Mouse (Mus musculus) CH12F3 (cell line): ENCODE data around the gene Rimbp3.
"Not testable (repeated sequence)": the region's sequence is repeated elsewhere in the genome, so short reads cannot be mapped to it uniquely, and the experiment has no call there.

ENCODE experiments used
- in situ Hi-C: fragments of 300-500 bp; cut with MboI; formaldehyde crosslinking; loops from 2 replicates; pipeline ENCODE4 v1.14.3; 2020; ENCODE audit warnings: low sequenced_read_pairs

The Rimbp3 gene

DNA sequence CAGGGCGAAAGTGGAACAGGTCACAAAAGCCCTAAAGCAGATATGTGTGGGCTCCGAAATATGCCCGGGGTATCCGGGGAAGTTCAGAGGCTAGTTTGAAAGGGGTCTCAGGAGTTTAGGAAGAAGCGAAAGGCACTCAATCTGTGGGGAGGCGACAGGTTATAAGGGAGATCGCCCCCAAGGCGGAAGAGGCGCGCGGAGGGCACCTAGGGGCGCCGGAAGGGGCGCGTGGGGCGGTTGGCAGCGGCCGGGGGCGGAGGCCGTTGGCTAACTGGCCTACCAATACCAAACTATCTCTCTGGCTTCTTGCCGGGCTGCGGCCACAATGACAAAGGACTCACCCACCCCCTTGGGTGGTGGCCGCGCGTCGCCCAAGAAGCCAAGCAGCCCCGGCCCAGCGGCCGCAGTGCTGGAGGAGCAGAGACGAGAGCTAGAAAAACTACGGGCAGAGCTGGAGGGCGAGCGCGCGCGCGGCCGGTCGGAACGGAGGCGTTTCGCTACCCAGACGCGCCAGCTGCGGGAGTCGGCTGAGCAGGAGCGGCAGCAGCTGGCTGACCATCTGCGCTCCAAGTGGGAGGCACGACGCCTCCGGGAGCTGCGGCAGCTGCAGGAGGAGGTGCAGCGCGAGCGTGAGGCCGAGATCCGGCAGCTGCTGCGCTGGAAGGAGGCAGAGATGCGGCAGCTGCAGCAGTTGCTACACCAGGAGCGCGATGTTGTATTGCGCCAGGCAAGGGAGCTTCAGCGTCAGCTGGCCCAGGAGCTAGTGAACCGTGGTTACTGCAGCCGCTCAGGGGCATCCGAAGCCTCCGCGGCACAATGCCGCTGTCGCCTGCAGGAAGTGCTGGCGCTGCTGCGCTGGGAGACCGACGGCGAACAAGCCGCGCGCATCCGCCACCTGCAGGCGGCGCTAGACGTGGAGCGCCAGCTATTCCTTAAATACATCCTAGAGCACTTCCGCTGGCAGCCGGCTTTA, at the start of gene Rimbp3:
Rimbp3 (plus strand) TSS at position 215 of the 973 bp plus-strand sequence.
- in situ Hi-C loops: no loop called here

DNA sequence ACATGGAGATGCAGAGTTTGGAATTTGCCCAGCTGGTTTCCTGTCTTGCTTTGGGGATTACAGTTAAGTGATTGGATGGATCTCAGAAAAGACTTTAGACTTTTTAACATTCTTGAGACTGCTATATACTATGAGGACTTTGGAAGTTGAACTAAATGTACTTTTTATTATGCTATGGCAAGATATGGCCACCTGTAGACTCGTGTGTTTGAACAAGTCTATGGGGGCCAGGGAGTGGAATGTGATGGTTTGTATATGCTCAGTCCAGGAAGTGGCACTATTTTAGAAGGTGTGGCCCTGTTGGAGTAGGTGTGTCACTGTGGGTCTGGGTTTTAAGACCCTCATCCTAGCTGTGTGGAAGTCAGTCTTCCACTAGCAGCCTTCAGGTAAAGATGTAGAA, 42.9 kb upstream of the Rimbp3 start:
- in situ Hi-C loops: not testable (repeated sequence)

DNA sequence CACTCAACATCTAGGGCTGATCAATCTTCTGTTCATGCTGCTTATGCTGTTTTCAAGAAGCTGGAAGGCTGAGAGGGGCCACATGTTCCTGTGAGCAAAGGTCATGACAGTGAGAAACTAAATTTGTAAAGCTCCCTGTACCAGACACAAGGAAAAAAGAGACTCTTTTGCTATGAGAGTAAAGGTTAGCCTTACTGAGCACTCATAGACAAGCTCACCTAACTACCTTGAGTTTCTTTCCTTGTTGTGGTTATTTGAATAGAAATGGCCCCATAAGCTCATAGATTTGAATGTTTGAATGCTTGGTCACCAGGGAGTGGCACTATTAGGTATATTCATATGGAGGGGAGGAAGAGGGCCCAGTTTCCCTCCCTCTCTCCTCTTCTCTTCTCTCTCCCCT, 41.2 kb upstream of the Rimbp3 start:
- in situ Hi-C loops: no loop called here

DNA sequence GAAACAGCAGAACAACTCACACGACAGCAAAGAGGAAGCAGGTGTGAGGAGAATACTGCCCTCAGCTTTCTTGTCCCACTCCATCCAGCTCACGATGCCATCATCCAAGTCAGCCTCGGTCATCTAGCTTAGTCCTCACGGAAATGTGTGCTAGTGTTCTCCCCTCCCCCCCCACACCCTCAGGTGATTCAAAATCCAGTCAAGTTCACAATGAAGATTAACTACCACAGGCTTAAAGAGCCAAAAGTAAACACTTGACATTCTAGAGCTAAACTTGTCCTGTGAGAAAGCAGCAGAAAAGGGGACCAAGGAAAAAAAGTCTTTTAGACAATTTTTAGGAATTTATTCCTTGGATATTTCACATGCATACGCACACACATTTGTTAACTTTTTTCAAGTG, 40.4 kb upstream of the Rimbp3 start:
- in situ Hi-C loops: no loop called here

DNA sequence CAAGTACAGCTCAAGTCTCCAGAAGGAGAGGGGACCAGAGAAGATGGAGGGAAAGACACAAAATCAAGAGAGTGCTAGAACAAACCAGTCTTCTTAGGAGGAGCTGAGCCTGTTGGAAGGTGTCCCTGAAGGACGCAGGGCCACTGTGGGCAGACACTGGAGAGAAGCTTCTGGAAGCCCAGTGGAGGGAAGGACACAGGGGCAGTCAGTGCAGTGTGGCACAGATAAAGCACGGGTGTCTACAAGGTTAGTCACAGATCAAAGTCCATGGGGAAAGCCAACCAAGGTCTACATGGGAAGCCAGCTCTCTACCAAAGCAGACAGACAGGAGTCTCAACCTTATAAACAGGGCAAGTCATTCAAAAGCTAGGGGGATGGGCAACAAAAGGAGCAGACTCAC, 32.6 kb upstream of the Rimbp3 start:
- in situ Hi-C loops: no loop called here

DNA sequence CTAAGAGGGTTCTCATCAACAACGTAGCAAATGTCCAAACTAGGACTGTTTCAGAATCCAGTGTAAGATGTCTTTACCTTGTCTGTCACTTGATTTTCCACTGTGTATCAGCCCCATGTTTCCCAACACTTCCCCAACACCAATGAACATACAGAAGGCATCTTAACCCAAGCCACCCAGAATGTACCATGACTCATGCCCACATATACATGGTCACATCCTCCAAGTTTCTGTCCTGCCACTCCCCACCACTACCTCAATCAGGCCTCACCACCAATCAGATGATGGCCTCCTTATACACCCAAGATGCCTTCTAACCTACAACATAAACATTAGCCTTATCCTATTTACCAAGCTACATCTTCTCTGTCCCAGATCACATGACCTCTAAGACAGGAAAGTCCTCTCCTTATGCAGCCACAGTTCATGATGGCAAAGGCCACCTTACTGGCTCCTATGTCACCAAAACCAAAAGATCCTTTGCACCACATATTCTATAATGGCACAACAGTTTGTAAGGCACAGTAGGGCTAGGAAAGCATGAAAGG, 30.7 kb upstream of the Rimbp3 start:
- in situ Hi-C loops: no loop called here

DNA sequence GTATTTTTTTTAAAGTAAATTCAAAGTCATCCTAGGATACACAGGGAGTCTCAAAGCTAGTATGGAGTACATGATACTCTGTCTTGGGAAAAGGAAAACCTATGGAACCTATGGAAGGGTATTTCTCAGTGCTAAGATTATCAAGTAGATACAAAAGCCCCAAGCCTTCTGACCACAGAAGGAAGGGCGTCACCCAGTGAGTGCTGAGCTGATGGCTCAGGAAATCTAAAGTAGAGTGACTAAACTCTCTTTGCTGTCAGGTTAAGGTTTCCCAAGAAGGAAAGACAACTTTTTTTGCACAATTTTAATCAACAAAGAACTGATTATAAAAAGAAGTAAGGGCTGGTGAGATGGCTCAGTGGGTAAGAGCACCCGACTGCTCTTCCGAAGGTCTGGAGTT, 28.7 kb upstream of the Rimbp3 start:
- in situ Hi-C loops: no loop called here

DNA sequence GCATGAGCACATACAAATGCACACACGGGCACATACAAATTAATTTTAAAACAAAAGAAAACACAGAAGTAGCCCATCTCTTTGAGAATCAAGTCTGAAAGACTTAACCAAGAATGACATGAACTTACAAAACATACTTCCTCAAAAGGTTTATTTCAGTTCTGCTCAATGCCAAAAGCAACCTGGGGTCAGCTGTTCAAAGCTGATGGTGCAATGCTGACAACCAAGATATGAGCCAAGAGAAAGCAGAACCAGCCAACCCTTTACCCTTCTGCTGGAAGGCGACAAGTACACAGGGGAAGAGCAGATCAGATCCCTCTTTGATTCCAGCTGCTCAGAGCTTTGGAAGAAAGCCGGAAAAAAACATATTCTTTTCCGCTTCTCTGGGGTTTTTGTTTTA, 27.0 kb upstream of the Rimbp3 start:
- in situ Hi-C loops: no loop called here

DNA sequence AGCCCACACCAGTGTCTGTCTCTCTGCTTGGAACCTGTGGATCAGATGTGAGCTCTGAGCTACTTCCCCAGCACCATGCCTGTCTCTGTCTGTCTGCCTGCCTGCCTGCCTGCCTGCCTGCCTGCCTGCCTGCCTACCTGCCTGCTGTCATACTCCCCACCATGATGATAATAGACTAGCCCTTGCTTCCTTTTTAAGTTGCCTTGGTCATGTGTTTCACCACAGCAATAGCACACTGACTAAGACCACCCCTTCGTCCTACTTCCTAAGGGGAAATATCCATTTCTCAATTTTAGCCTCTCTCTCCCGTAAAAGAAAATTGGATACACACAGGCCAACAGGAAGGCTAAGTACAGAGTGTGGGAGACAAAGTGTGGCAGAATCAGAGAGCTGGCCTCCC, 26.3 kb upstream of the Rimbp3 start:
- in situ Hi-C loops: no loop called here

DNA sequence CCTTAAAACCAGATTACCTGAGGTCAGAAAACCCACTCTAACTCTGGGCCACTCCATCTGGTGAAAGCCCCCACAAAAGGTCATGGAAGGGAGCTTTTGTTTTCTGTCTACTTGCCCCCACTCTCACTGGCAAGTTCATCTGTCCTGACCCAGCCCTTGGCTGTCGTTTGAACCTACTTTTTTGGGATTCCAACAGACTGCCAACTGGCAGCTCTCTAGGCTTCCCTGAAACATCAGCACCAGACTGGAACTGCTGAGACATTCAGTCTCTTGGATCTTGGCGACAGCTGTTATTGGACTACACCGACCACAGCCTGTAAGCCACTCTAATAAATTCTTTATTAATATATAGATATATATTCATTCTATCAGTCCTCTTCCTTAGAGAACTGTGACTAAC, 25.4 kb upstream of the Rimbp3 start:
- in situ Hi-C loops: no loop called here

DNA sequence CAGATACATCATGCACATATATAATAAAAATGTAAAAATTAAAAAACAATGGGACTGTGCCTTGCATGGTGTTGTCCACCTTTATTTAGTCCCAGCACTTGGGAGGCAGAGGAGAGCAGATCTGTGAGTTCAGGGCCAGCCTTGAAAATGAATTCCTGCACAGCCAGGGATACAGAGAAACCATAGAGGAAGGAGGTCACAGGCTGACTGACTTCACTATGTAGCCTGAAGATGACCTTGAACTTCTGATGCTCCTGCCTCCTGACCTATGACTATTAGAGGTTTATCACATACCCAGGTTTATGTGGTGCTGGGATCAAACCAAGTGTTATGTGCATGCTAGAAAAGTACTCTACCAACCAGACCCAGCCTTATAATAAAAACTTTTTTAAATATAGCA, 22.9 kb upstream of the Rimbp3 start:
- in situ Hi-C loops: no loop called here

DNA sequence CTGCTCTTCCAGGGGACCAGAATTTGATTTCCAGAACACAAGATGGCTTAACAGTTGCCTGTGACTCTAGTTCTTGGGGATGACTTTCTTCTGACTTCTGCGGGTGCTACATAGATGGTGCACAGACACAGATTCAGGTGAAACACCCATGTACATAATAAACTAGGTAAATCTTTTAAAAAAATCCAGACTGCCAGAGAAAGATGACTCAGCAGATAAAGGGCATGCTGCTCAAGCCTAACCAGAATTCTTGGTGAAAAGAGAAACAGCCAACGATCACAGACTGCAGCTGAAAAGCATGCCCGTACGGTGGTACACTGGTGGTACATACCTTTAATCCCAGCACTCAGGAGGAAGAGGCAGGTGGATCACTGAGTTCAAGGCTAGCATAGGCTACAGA, 14.6 kb upstream of the Rimbp3 start:
- in situ Hi-C loops: no loop called here

DNA sequence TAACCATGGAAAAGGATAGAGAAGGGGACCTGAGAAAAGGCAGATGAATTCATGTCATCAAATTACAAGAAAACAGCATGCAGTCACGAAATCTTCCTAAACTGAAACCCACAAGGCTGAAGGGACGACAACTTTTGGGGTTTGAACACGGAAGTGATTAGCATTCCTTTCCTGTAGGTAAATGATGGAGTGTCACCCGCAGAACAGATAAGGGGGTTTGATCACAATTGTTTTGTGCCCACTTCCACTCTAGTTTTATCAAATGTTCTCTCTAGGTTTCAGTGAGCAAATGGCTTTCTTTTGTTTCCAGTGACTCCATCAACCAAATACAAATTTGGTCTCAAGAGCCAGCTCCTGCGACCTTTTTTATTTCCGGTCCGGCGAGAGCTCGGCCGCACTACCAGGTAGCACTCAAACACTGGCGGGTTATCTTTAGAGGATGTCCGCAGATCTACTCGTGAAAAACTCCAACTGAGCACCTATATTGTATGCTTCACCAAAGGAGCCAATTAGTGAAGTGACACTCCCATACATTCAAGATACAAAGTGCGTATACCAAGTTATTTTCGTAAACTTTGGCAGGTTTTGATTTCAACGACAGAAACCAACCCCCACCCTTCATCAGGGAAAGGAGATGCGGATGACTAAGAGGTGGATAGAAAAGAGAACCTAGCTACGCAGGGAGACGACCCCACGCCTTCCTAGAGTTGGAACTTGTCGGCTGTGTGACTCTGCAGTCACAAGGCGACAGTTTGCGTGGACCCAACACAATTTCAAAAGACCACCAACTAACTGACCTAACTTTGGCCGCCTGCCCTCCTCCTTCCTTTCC, 8.1 kb upstream of the Rimbp3 start:
- in situ Hi-C loops: no loop called here

DNA sequence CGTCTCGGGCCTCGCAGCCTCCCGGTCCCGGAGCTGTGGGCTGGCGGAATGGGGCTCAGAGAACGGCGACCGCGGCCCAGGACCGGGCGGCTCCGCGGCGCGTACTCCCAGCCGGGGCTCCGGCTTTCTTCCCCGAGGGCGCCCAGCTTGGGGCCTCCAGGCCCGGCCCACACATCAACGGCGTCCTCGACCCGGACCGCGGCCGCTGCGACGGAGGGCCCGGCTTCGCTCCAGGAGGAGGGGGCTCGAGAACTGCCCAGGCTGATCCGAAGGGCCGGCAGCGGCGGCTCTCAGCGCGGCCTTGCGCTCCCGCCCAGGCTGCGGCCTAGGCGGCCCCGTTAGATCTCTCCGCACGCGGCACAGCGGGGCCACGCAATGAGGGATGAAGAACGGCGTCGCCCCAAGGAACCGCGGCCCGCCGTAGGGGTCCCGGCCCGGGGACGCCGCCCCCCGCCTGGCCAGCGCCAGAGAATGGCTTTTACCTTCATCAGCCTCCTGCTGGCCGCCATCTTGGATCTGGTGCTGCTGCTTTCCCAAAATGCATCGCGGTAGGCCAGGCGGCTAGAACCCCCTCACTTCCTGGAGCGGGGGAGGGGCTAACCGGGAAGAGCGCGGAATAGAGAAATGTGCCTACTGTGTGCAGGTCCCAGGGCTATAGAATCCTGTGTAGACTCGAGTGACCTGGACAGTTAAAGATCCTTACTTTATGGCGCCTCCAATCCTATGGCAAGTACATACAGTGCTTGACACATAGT, 7.3 kb upstream of the Rimbp3 start:
- in situ Hi-C loops: no loop called here

DNA sequence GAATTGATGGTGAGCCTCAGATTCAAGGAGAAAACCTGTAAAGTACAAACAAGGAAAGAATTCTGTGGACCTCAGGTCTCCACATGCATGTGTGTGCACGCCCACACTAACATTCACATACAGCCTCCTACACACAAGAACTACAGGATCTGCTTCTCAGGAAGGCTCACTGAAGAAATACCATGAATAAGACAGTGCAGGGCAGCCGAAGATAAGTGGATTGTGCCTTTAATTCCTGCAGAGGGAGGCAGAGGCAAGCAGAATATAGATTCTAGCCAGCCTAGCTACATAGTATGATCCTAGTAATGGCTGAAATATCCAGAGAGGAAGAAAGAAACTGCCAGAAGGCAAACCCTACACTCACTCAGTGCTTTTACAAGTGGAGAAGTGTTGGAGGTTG, 6.4 kb upstream of the Rimbp3 start:
- in situ Hi-C loops: no loop called here

DNA sequence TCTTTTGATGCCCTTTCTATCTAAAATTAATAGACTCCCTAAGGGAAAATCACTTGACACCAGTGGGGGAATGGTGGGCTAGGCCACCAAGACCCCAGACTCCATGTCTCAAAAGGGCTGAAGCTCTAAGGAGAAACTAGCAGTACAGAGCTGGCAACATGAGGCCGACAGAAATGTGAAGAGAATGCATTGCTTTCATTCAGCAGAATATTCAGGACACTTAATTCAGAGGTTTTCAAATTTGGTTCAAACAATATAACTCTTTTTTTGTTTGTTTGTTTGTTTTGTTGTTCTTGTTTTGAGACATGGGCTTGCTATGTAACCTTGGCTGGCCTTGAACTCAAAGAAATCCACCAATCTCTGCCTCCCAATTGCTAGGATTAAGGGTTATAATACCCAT, 5.9 kb upstream of the Rimbp3 start, which contains the start of gene Ube2l3:
Ube2l3 (minus strand) TSS at position 101 of the 400 bp plus-strand sequence.
- in situ Hi-C loops: no loop called here

DNA sequence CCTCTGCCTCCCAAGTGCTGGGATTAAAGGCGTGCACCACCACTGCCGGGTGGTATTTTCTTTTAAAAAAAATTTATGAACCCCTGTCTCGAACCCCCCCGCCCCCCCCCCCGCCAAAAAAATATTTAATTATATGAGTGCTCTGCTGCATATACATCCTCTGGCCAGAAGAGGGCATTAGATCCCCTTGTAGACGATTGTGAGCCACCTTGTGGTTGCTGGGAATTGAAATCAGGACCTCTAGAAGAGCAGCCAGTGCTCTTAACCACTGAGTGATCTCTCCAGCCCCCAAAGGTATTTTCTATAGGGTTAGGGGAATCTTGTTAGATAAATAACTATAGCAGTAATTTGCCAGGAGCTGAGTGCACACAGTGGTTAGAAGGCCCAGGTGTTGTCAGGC, 3.4 kb upstream of the Rimbp3 start:
- in situ Hi-C loops: no loop called here

DNA sequence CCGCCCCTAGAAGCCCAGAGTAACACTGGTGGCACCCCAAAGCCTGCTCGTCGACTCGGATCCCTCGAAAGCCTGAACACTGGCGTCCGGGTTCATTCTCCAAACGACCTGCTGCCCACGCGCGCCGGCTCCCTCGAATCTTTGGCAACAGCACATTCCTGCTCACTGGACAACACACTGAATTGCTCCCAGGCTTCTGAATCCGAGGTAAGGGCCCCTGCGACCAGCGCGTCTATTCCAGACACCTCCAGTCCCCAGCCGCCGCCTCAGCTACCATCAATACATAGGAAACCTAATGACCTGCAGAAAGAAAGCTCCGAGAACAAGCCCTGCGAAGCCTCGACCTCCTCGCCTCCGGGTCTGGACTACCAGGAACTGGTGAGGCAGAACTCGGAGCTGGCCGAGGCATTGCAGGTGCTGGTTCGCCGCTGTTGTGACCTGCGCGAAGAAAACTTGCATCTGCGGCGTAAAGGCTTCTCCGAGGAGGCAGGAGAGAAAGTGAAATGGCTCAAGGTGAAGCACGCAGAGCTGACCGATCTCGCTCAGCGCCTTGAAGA, 1.1 kb downstream of the Rimbp3 start:
- in situ Hi-C loops: no loop called here

DNA sequence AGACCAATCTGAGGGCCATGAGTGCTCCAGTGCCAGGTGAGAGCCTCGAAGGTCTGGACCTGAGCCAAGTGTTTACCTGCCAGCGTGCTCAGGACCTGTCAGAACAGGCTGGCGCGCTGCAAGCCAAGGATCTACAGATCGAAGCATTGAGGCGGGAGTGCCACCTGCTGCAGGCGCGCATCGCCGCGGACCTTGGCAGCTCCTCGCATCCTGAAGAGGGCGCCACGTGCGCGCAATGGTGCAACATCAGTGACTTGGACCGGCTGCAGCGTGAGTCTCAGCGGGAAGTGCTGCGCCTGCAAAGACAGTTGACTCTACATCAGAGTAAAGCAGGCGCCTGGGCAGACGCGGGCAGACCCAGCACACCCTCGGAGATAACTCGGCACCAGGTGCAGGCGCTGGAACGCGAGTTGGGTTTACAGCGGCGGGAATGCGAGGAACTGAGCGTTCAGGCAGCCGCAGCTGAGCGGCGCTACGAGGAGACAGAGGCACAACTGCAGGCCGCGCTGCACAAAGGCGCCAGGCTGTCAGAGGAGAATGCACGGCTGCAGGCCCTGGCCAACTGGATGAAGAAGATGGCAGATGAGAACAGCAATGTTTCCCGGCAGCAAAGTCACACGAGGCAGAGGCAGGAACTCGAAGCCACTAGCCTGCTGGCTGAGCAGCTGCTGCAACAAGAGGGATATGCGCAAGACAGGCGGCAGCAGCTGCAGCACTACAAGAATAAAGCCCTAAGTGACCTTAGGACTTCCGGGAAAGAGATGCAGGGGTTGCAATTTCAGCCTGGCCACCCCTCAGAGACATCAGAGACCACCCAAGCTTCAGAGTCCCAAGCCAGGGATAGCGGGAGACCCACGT, 1.8 kb downstream of the Rimbp3 start:
- in situ Hi-C loops: no loop called here
